Mouse (Mus musculus) kidney, postnatal 0 days (tissue): Measurements from ENCODE around the gene Ciz1. TPM values are rescaled to one million over a fixed set of nuclear protein-coding genes. Genes with fewer than 3 reads are reported as not detected.

Experiments
- ATAC-seq: fragments of 200-750 bp; cut with Nextera tagmentation; replicated peaks from 2 replicates; pipeline ENCODE4 v1.8.0; 2017; ENCODE audit warnings: low read depth, moderate number of reproducible peaks, moderate TSS enrichment, moderate library complexity; ENCODE audit not compliant: low FRiP score
- DNase-seq: peaks from one replicate; pipeline ENCODE4 v3.0.0-alpha.2; 2016; ENCODE audit warnings: low spot score
- H3K27ac ChIP-seq: fragments of 300-500 bp; sonication (generic); 2 replicates; pipeline ENCODE4 v1.5.1; 2014; ENCODE audit warnings: mild to moderate bottlenecking
- H3K27me3 ChIP-seq: fragments of 300-500 bp; sonication (generic); 2 replicates; pipeline ENCODE4 v1.6.1; 2014; ENCODE audit warnings: low read length, mixed read lengths; ENCODE audit not compliant: insufficient read depth
- H3K36me3 ChIP-seq: fragments of 300-500 bp; sonication (generic); 2 replicates; pipeline ENCODE4 v1.6.1; 2014; ENCODE audit warnings: low read length, mixed read lengths; ENCODE audit not compliant: insufficient read depth
- H3K4me1 ChIP-seq: fragments of 300-500 bp; sonication (generic); replicated peaks from 2 replicates; pipeline ENCODE4 v1.6.1; 2014; ENCODE audit warnings: antibody characterized with exemption, low read length, mixed read lengths; ENCODE audit not compliant: insufficient read depth
- H3K4me2 ChIP-seq: fragments of 300-500 bp; sonication (generic); 2 replicates; pipeline ENCODE4 v1.6.1; 2014; ENCODE audit warnings: mild to moderate bottlenecking, low read length, moderate library complexity, mixed read lengths
- H3K4me3 ChIP-seq: fragments of 300-500 bp; sonication (generic); replicated peaks from 2 replicates; pipeline ENCODE4 v1.5.1; 2014; ENCODE audit warnings: low read depth, low read length
- H3K9ac ChIP-seq: fragments of 300-500 bp; sonication (generic); 2 replicates; pipeline ENCODE4 v1.6.1; 2014; ENCODE audit warnings: low read depth, low read length
- H3K9me3 ChIP-seq: fragments of 300-500 bp; sonication (generic); replicated peaks from 2 replicates; pipeline ENCODE4 v1.6.1; 2016; ENCODE audit warnings: low read length, inconsistent platforms, mixed read lengths
- CTCF ChIP-seq: IDR thresholded peaks from 2 replicates; pipeline ENCODE4 v1.5.1; 2016; ENCODE audit warnings: antibody characterized with exemption, low read depth, mild to moderate bottlenecking, moderate library complexity
- WGBS: fragments of 180-500 bp; shearing (Covaris S2); extraction: QIAGEN DNeasy Blood & Tissue Kit; methylation state at CpG from one replicate; pipeline ENCODE4 v1.1.7; 2014; 5-methylcytosine and 5-hydroxymethylcytosine counted together
- polyA plus RNA-seq: library from polyadenylated mRNA; unstranded; fragments of >200 nt; fragmentation: Nextera tagmentation; extraction: Ambion mirVana; gene quantifications from 2 replicates; pipeline ENCODE4 v1.2.1, GENCODE M21; 2015

The Ciz1 gene
- 33.7 and 33.8 TPM in 2 replicates for polyA plus RNA-seq

DNA sequence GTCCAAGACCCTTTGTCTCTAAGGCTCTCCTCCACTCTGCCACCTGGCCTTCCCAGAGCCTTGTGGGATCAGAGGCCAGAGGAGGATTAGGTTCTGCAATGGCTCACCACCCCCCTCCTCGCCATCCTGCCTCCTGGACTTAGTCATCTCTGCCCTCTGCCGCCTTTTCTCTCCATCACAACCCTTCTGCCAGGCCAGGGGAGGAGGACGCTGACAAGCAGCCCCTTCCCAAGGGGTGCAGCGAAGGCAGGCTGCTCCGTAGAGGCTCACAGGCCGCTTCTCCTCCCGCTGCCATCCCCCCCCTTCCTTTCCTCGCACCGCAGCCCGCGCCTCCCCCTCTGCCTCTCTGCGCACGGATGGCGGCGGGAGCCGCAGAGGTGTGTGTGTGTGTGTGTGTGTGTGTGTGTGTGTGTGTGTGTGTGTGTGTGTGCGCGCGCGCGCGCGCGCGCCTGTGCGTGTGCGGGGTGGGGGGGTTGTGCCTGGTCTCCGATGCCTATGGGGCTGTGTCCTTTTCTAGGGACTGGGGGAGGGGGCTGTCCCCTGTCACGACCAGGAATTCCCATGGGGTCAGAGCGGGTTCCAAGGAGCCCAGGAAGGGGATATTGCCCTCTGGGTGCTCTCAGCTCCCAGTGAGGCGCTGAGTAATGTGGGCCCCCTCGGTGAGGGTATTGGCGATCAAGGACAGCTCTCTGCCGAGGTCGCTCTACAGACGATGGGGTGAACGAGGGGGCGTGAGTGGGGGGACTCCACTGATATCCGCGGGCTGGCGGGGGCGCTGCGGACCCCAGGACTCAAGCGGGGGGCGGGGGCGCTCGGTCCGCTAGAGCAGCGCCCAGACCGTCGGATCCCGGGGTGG lies at the start of gene Ciz1:
Ciz1 (plus strand) TSS at position 177 of the 856 bp plus-strand sequence.
- Histone ChIP-seq H3K4me1 (no peaks in the 10 kb centered on the region; the same call in 1 of the 2 replicates), H3K36me3 (no peaks in the 10 kb centered on the region), H3K9ac (peak within 1 kb of the TSS; percentile 67), H3K9me3 (no peaks in the 10 kb centered on the region), H3K4me2 (peak within 1 kb of the TSS; percentile 99), H3K4me3 (peak within 1 kb of the TSS; percentile 60), H3K27ac (no peak within 1 kb of the TSS), H3K27me3 (no peaks in the 10 kb centered on the region)
- 2% methylated on average over 48 of the region's 52 CpGs for WGBS
- no peak for TF ChIP-seq CTCF
- DNase-seq (peak; percentile 44), ATAC-seq (peak; percentile 23; the same call in 1 of the 2 replicates)

DNA sequence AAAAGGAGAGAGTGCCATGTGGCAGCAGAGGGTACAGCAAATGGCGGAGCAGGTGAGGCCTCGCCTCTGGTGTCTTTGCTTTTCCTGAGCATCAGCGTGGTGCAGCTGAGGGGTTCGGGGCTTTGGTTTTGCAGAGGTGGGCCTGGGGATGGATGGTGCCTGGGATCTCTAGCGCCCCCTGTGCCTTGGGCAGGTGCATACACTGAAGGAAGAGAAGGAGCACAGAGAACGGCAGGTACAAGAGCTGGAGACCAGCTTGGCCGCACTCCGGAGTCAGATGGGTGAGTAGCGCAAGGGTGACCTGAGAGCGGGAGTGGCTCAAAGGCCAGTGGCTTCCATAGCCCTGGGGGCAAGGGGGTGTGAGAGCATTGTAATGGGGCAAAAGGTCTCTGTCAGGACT lies 49.2 kb upstream of the Ciz1 start:
- Histone ChIP-seq H3K27me3 (no peaks in the 10 kb centered on the region), H3K36me3 (peaks cover 85% of the 10 kb centered on the region), H3K4me2 (no peak overlapping the region), H3K9ac (no peak overlapping the region), H3K27ac (no peak overlapping the region), H3K9me3 (no peaks in the 10 kb centered on the region), H3K4me1 (no peaks in the 10 kb centered on the region), H3K4me3 (no peak overlapping the region)
- WGBS = 91% methylated on average over 10 of the region's 10 CpGs
- ATAC-seq (no peak), DNase-seq (no peak)
- TF ChIP-seq CTCF = peak; percentile 33; the same call in 1 of the 2 replicates

- H3K4me1 ChIP-seq = no peaks in the 10 kb centered on the region
- H3K27me3 ChIP-seq = no peaks in the 10 kb centered on the region
- TF ChIP-seq CTCF = peak; percentile 77
- DNase-seq (peak; percentile 61), ATAC-seq (peak; percentile 47; the same call in 1 of the 2 replicates)
- H3K36me3 ChIP-seq = peaks cover 72% of the 10 kb centered on the region
- H3K4me3 ChIP-seq = no peak overlapping the region
- H3K27ac ChIP-seq = no peak overlapping the region
- H3K4me2 ChIP-seq = no peak overlapping the region
- H3K9ac ChIP-seq = no peak overlapping the region
- WGBS = 54% methylated on average over 8 of the region's 8 CpGs
- H3K9me3 ChIP-seq = no peaks in the 10 kb centered on the region
Measured at GRCm38 (mm10) chr2:32304145-32304832, 47.8 kb upstream of the Ciz1 start.

DNA sequence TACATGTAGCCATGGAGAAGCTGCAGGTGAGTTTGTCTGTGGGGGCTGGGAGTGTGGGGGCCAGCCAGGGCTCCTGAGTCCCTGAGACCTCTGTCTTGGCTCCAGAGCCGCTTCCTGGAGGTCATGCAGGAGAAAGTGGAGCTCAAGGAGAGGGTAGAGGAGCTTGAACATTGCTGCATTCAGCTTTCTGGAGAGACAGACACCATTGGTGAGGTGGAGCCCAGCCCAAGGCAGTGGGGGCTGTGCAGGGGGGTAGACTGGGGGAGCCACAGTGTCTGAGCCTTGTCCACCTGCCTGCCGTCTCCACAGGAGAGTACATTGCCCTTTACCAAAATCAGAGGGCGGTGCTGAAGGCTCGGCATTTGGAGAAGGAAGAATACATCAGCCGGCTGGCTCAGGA lies 46.5 kb upstream of the Ciz1 start:
- DNase-seq = no peak
- no peak for ATAC-seq
- Histone ChIP-seq H3K4me3 (no peak overlapping the region), H3K36me3 (peaks cover 63% of the 10 kb centered on the region), H3K4me2 (no peak overlapping the region), H3K9me3 (no peaks in the 10 kb centered on the region), H3K27me3 (no peaks in the 10 kb centered on the region), H3K27ac (no peak overlapping the region), H3K4me1 (no peaks in the 10 kb centered on the region), H3K9ac (no peak overlapping the region)
- no peak for TF ChIP-seq CTCF
- WGBS = 90% methylated on average over 5 of the region's 5 CpGs

- TF ChIP-seq CTCF = no peak
- H3K27ac ChIP-seq = no peak overlapping the region
- no peak overlapping the region for H3K4me3 ChIP-seq
- no peaks in the 10 kb centered on the region for H3K27me3 ChIP-seq
- H3K9ac ChIP-seq = no peak overlapping the region
- DNase-seq (no peak), ATAC-seq (no peak)
- H3K36me3 ChIP-seq = peaks cover 58% of the 10 kb centered on the region
- H3K9me3 ChIP-seq = no peaks in the 10 kb centered on the region
- H3K4me1 ChIP-seq = no peaks in the 10 kb centered on the region
- 77% methylated on average over 9 of the region's 9 CpGs for WGBS
- no peak overlapping the region for H3K4me2 ChIP-seq
Measured at GRCm38 (mm10) chr2:32306176-32306575, 46.0 kb upstream of the Ciz1 start.

- H3K4me2 ChIP-seq = no peak overlapping the region
- H3K9ac ChIP-seq = no peak overlapping the region
- H3K27me3 ChIP-seq = no peaks in the 10 kb centered on the region
- no peak overlapping the region for H3K27ac ChIP-seq
- H3K4me1 ChIP-seq = peaks cover 8% of the 10 kb centered on the region
- no peaks in the 10 kb centered on the region for H3K9me3 ChIP-seq
- no peak for DNase-seq
- 61% methylated on average over 6 of the region's 6 CpGs for WGBS
- peaks cover 47% of the 10 kb centered on the region for H3K36me3 ChIP-seq
- ATAC-seq = no peak
- no peak for TF ChIP-seq CTCF
- no peak overlapping the region for H3K4me3 ChIP-seq
Measured at GRCm38 (mm10) chr2:32307247-32307798, 44.8 kb upstream of the Ciz1 start.
